2 mouse cellular contexts compared by ENCODE assay signal in the genomic region with DNA sequence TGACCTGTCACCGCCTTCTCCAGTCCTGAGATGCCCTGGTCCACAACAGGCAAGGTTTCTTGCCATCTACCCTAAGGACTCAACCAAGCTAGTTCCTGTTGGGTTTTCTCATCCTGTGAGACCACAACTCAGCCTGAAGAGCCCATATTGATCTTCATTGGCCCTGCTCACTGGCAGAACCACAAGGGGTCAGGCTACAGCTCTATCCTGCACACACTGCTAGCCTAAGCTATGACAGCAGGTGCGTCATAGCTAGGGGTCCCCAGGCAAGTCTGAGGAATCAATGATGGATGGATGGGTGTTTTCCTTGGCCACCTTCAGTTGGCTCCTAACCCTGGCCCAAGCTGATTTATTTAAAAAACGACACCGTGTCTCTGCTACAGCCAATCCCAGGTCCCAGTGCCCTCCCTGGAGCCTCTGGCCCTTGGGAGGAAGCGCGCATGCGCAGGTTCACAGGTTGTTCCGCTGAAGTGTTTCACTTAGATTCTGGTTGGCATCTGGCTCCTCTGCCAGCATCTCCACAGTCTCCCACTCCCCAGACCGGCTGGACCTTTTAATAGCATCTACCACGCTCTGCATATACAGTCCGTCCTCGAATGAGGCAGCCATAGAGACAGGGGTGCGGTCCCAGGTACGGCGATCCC.
TF ChIP-seq lines count a peak whose summit lies in the region.

No protein-coding gene starts in this region.

TF ChIP-seq in CH12.LX, 34 proteins besides CTCF, POLR2A, EP300 and RAD21:
- peak; percentile 46 for TF ChIP-seq SMC3 (IDR thresholded peaks at IDR 0.05; ENCODE audit: low read depth, low read length)
- no peak for TF ChIP-seq USF1 (IDR thresholded peaks at IDR 0.05; ENCODE audit: low read depth, low read length)

TF ChIP-seq in ES-E14, 5 proteins besides CTCF, POLR2A, EP300 and RAD21:
- TF ChIP-seq ZC3H11A (IDR thresholded peaks at IDR 0.05; ENCODE audit: borderline replicate concordance, low read depth, low read length) = no peak
- TF ChIP-seq CHD2 (IDR thresholded peaks at IDR 0.05; ENCODE audit: low read depth, low read length) = no peak
- TF ChIP-seq MAFK (IDR thresholded peaks at IDR 0.05; ENCODE audit: insufficient read depth, low read depth, low read length) = no peak
- no peak for TF ChIP-seq ZNF384 (IDR thresholded peaks at IDR 0.05; ENCODE audit: low read depth, low read length)
- TF ChIP-seq HCFC1 (IDR thresholded peaks at IDR 0.05; ENCODE audit: borderline replicate concordance, insufficient read depth, low read length) = no peak
